In genomic region chr10:25366691-25367090, GRCm38 (mm10) we compare ENCODE assay signal across 15 mouse cellular contexts. TPM values are rescaled to one million over a fixed set of nuclear protein-coding genes. Genes with fewer than 3 reads are reported as not detected.
A peak's percentile ranks its signal among the peaks of the same experiment; 100 is the strongest.
DNase-seq lines count a peak whose midpoint lies in the region; ATAC-seq and TF ChIP-seq lines count a peak whose summit lies in the region.
"Had no signal": no experiment of that assay in that cellular context is flagged by ENCODE, and none has a peak within 500 bp of the region (broad histone marks: within the 10 kb centered on the region; RNA-seq: fewer than 3 reads in every experiment).

No protein-coding gene starts in this region.

- ATAC-seq in liver, embryonic 16.5 days (ENCODE audit: low read depth) = peak; percentile 41; the same call in 1 of the 2 replicates
- ATAC-seq in liver, embryonic 12.5 days = no peak
- ATAC-seq: forebrain, embryonic 15.5 days had no signal

- DNase-seq in lung, postnatal 36 days = peak; percentile 63
- peak; percentile 79 to 82 for DNase-seq in spleen, postnatal 36 days (ENCODE audit: low spot score in 2 of 2)
- DNase-seq in cerebellum, adult 11 months = no peak
- no peak for DNase-seq in cerebellum, adult 11-12 months
- DNase-seq: cerebellum, adult 9-11 months; kidney, adult 9 months; layer of hippocampus, postnatal 36 days; thymus, adult 2 months had no signal

- H3K27me3 ChIP-seq in liver, embryonic 16.5 days (ENCODE audit: control insufficient read depth, insufficient read depth, low read depth, low read length) = no peaks in the 10 kb centered on the region
- H3K27me3 ChIP-seq in liver, embryonic 12.5 days (replicated peaks) = no peaks in the 10 kb centered on the region
- H3K27me3 ChIP-seq: embryonic facial prominence, embryonic 13.5 days; forebrain, embryonic 15.5 days; hindbrain, embryonic 12.5 days; midbrain, embryonic 12.5 days had no signal

- H3K27ac ChIP-seq in liver, embryonic 16.5 days (ENCODE audit: low read length) = no peak overlapping the region
- H3K27ac ChIP-seq in liver, embryonic 12.5 days = no peak overlapping the region
- H3K27ac ChIP-seq in bone marrow macrophage, adult 2 months (ENCODE audit: insufficient read depth, low read depth, low read length) = peak overlapping the region; percentile 45
- H3K27ac ChIP-seq: embryonic facial prominence, embryonic 13.5 days; forebrain, embryonic 15.5 days; hindbrain, embryonic 12.5 days; midbrain, embryonic 12.5 days had no signal

- no peak overlapping the region for H3K4me3 ChIP-seq in liver, embryonic 16.5 days (ENCODE audit: low read depth, low read length)
- no peak overlapping the region for H3K4me3 ChIP-seq in liver, embryonic 12.5 days
- H3K4me3 ChIP-seq in bone marrow macrophage, adult 2 months (ENCODE audit: insufficient read depth, low read length) = peak overlapping the region; percentile 6; the same call in 1 of the 2 replicates
- H3K4me3 ChIP-seq: embryonic facial prominence, embryonic 13.5 days; forebrain, embryonic 15.5 days; hindbrain, embryonic 12.5 days; midbrain, embryonic 12.5 days had no signal

- no peak for TF ChIP-seq CTCF in bone marrow macrophage, adult 2 months (IDR thresholded peaks at IDR 0.05; ENCODE audit: low read depth, low read length)

- no peaks in the 10 kb centered on the region for H3K9me3 ChIP-seq in liver, embryonic 16.5 days (replicated peaks; ENCODE audit: control insufficient read depth, low read length)
- no peaks in the 10 kb centered on the region for H3K9me3 ChIP-seq in liver, embryonic 12.5 days (replicated peaks)
- H3K9me3 ChIP-seq: embryonic facial prominence, embryonic 13.5 days; forebrain, embryonic 15.5 days; hindbrain, embryonic 12.5 days; midbrain, embryonic 12.5 days had no signal

- TF ChIP-seq POLR2A in bone marrow macrophage, adult 2 months (IDR thresholded peaks at IDR 0.05; ENCODE audit: borderline replicate concordance, low read depth, low read length) = no peak

- H3K9ac ChIP-seq in liver, embryonic 16.5 days (ENCODE audit: low read depth, low read length) = no peak overlapping the region
- H3K9ac ChIP-seq in liver, embryonic 12.5 days = no peak overlapping the region
- H3K9ac ChIP-seq: embryonic facial prominence, embryonic 13.5 days; forebrain, embryonic 15.5 days; hindbrain, embryonic 12.5 days; midbrain, embryonic 12.5 days had no signal

- no peaks in the 10 kb centered on the region; the same call in 1 of the 2 replicates for H3K4me1 ChIP-seq in liver, embryonic 16.5 days (ENCODE audit: control insufficient read depth, low read depth, low read length)
- H3K4me1 ChIP-seq in liver, embryonic 12.5 days = peaks cover 37% of the 10 kb centered on the region
- H3K4me1 ChIP-seq in bone marrow macrophage, adult 2 months (ENCODE audit: control insufficient read depth, insufficient read depth, low read length) = peaks cover 56% of the 10 kb centered on the region

- no peaks in the 10 kb centered on the region for H3K36me3 ChIP-seq in liver, embryonic 16.5 days (ENCODE audit: control insufficient read depth, insufficient read depth)
- no peaks in the 10 kb centered on the region for H3K36me3 ChIP-seq in liver, embryonic 12.5 days
- H3K36me3 ChIP-seq: embryonic facial prominence, embryonic 13.5 days; forebrain, embryonic 15.5 days; hindbrain, embryonic 12.5 days; midbrain, embryonic 12.5 days had no signal

- no peak overlapping the region for H3K4me2 ChIP-seq in liver, embryonic 16.5 days (ENCODE audit: low read depth, low read length)
- H3K4me2 ChIP-seq in liver, embryonic 12.5 days = no peak overlapping the region
- H3K4me2 ChIP-seq: embryonic facial prominence, embryonic 13.5 days; forebrain, embryonic 15.5 days; hindbrain, embryonic 12.5 days; midbrain, embryonic 12.5 days had no signal

- 25% methylated on average over 5 of the region's 5 CpGs for WGBS in liver, embryonic 16.5 days (ENCODE audit: insufficient replicate concordance)
- WGBS in liver, embryonic 12.5 days (ENCODE audit: insufficient replicate concordance) = 36% methylated on average over 5 of the region's 5 CpGs

RNA-seq across cellular contexts. Expression of gene Epb41l2, which starts 7.1 kb away (rescaled TPM):
- polyA plus RNA-seq in liver, embryonic 16.5 days (2015; fragmentation: Nextera tagmentation; extraction: Ambion mirVana) = 10.9 and 11.9 TPM in 2 replicates
- 16.2 and 19.0 TPM in 2 replicates for polyA plus RNA-seq in liver, embryonic 12.5 days (2016; fragmentation: Nextera tagmentation; extraction: Ambion mirVana)
- 97.2 and 103 TPM in 2 replicates for polyA plus RNA-seq in bone marrow macrophage, adult 2 months (2012; ENCODE audit: insufficient read depth, insufficient read length, missing spikeins)

RNA-seq across cellular contexts. Expression of gene Akap7, which starts 59.0 kb away (rescaled TPM):
- polyA plus RNA-seq in liver, embryonic 16.5 days (2015; fragmentation: Nextera tagmentation; extraction: Ambion mirVana) = 19.0 and 20.3 TPM in 2 replicates
- polyA plus RNA-seq in liver, embryonic 12.5 days (2016; fragmentation: Nextera tagmentation; extraction: Ambion mirVana) = 23.2 and 25.7 TPM in 2 replicates
- 16.9 and 26.0 TPM in 2 replicates for polyA plus RNA-seq in bone marrow macrophage, adult 2 months (2012; ENCODE audit: insufficient read depth, insufficient read length, missing spikeins)

Comparison
In these comparisons a context has a peak if more than half of its experiments do, and no peak if none do; other contexts are left out.
1. DNase-seq: peak in lung, postnatal 36 days (single experiment) and spleen, postnatal 36 days (2 of 2); none in cerebellum, adult 11 months (single experiment) and cerebellum, adult 11-12 months (single experiment).